Mouse (Mus musculus) ES-E14 (cell line): ENCODE results near the gene Anxa11.

Source experiments
- CHD2 ChIP-seq: IDR thresholded peaks from 2 replicates; pipeline ENCODE4 v1.6.1; 2014; ENCODE audit warnings: mild to moderate bottlenecking, low read depth, low read length, inconsistent platforms
- MAFK ChIP-seq: IDR thresholded peaks from 2 replicates; pipeline ENCODE4 v1.6.1; 2014; ENCODE audit warnings: mild to moderate bottlenecking, low read depth, low read length, inconsistent platforms; ENCODE audit not compliant: insufficient read depth
- ZC3H11A ChIP-seq: IDR thresholded peaks from 2 replicates; pipeline ENCODE4 v1.6.1; 2012; ENCODE audit warnings: low read depth, mild to moderate bottlenecking, inconsistent platforms, low read length, borderline replicate concordance
- ZNF384 ChIP-seq: IDR thresholded peaks from 2 replicates; pipeline ENCODE4 v1.6.1; 2012; ENCODE audit warnings: low read depth, low read length, inconsistent platforms

- TF ChIP-seq ZNF384 (no peak), ZC3H11A (no peak), MAFK (no peak), CHD2 (no peak)
Measured at GRCm38 (mm10) chr14:25844372-25844771, 2.4 kb downstream of the Anxa11 start.
